Comparison of ENCODE assay signal across 31 mouse cellular contexts in the genomic region with DNA sequence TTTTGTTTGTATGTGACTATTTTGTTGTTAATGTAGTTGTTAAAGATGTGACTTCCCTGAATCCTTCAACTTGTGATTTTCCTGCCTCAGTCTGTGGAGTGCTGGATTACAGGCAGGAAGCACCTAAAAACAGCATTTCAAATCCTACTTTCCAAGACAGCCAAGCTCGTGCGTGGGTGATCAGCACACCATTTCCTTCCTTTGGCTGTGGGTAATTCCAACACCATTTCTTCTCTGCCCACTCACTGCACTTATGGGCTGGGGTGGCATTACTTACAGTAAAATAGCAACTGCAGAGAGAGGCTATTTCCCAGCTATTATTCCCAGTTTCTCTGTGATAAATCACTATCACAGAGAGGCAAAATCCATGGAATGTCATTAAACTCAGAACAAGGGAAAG.
DNase-seq lines count a peak whose midpoint lies in the region; ATAC-seq lines count a peak whose summit lies in the region.
"Had no signal": no experiment of that assay in that cellular context is flagged by ENCODE, and none has a peak within 500 bp of the region (broad histone marks: within the 10 kb centered on the region; RNA-seq: fewer than 3 reads in every experiment).

No protein-coding gene starts in this region.

- no peak overlapping the region for H3K4me3 ChIP-seq in midbrain, embryonic 14.5 days (replicated peaks; ENCODE audit: low read depth, low read length)
- H3K4me3 ChIP-seq: embryonic facial prominence, embryonic 10.5 days; forebrain, embryonic 10.5 days; heart, adult 2 months; heart, embryonic 13.5 days; hindbrain, embryonic 12.5 days; kidney, embryonic 15.5 days; limb, embryonic 12.5 days; liver, embryonic 13.5 days; megakaryocyte, embryonic 14.5 days; myocyte; neural tube, embryonic 13.5 days had no signal

- no peaks in the 10 kb centered on the region for H3K27me3 ChIP-seq in midbrain, embryonic 14.5 days (ENCODE audit: control insufficient read depth, insufficient read depth, low read length)
- H3K27me3 ChIP-seq: heart, embryonic 13.5 days; hindbrain, embryonic 12.5 days; kidney, embryonic 15.5 days; limb, embryonic 12.5 days; liver, embryonic 13.5 days; megakaryocyte, embryonic 14.5 days; neural tube, embryonic 13.5 days had no signal

- DNase-seq in layer of hippocampus, adult 11-12 months (ENCODE audit: low spot score), result peak; percentile 13
- no peak for DNase-seq in layer of hippocampus, postnatal 36 days
- peak; percentile 51 to 78 for DNase-seq in frontal cortex, postnatal 36 days (ENCODE audit: low spot score in 2 of 2)
- peak; percentile 58 to 95 for DNase-seq in left cerebral cortex, postnatal 25 days (ENCODE audit: low spot score in 2 of 2)
- DNase-seq in right cerebral cortex, postnatal 36 days (ENCODE audit: low spot score in 2 of 2), result peak; percentile 52 to 82
- DNase-seq in T-cell, adult 2 months (ENCODE audit: low spot score), result no peak
- no peak for DNase-seq in midbrain, embryonic 14.5 days
- no peak for DNase-seq in lung, postnatal 10 days
- DNase-seq: adrenal gland, postnatal 36 days; cerebellum, adult 11 months; cerebellum, adult 9-11 months; gastrocnemius, postnatal 36 days; heart, adult 2 months; heart, postnatal 14 days; kidney, postnatal 36 days; liver, embryonic 13.5 days; lung, adult 2 months; lung, postnatal 36 days; thymus, postnatal 36 days had no signal

- H3K4me1 ChIP-seq in midbrain, embryonic 14.5 days (ENCODE audit: control insufficient read depth, insufficient read depth, low read length), result no peaks in the 10 kb centered on the region
- H3K4me1 ChIP-seq: embryonic facial prominence, embryonic 10.5 days; forebrain, embryonic 10.5 days; hindbrain, embryonic 12.5 days; kidney, embryonic 15.5 days; limb, embryonic 12.5 days had no signal

- H3K9ac ChIP-seq in midbrain, embryonic 14.5 days (replicated peaks; ENCODE audit: low read length), result no peak overlapping the region
- H3K9ac ChIP-seq: heart, embryonic 13.5 days; hindbrain, embryonic 12.5 days; kidney, embryonic 15.5 days; limb, embryonic 12.5 days; liver, embryonic 13.5 days; neural tube, embryonic 13.5 days had no signal

- no peaks in the 10 kb centered on the region for H3K9me3 ChIP-seq in midbrain, embryonic 14.5 days (ENCODE audit: control insufficient read depth, low read length)
- H3K9me3 ChIP-seq: embryonic facial prominence, embryonic 10.5 days; forebrain, embryonic 10.5 days; heart, embryonic 13.5 days; hindbrain, embryonic 12.5 days; kidney, embryonic 15.5 days; limb, embryonic 12.5 days; liver, embryonic 13.5 days; megakaryocyte, embryonic 14.5 days; neural tube, embryonic 13.5 days had no signal

- no peak for ATAC-seq in midbrain, embryonic 14.5 days (ENCODE audit: low FRiP score, low TSS enrichment)
- ATAC-seq: forebrain, embryonic 16.5 days; intestine, postnatal 0 days; midbrain, embryonic 16.5 days had no signal

- 85% methylated on average over 2 of the region's 2 CpGs for WGBS in midbrain, embryonic 14.5 days

- H3K36me3 ChIP-seq in midbrain, embryonic 14.5 days (ENCODE audit: control insufficient read depth, insufficient read depth, low read length), result no peaks in the 10 kb centered on the region

- intact Hi-C loops in left cerebral cortex, postnatal 25 days (cut with DNase I), result no loop called here

- H3K27ac ChIP-seq in midbrain, embryonic 14.5 days (replicated peaks; ENCODE audit: low read depth, low read length), result no peak overlapping the region; the same call in 1 of the 2 replicates
- H3K27ac ChIP-seq: embryonic facial prominence, embryonic 10.5 days; forebrain, embryonic 10.5 days; heart, adult 2 months; heart, embryonic 13.5 days; hindbrain, embryonic 12.5 days; kidney, embryonic 15.5 days; limb, embryonic 12.5 days; liver, embryonic 13.5 days; neural tube, embryonic 13.5 days had no signal

- H3K4me2 ChIP-seq in midbrain, embryonic 14.5 days (ENCODE audit: low read length), result no peak overlapping the region
- H3K4me2 ChIP-seq: heart, embryonic 13.5 days; hindbrain, embryonic 12.5 days; kidney, embryonic 15.5 days; limb, embryonic 12.5 days; liver, embryonic 13.5 days; neural tube, embryonic 13.5 days had no signal

Comparison
In these comparisons a context has a peak if more than half of its experiments do, and no peak if none do; other contexts are left out.
1. DNase-seq: peak in layer of hippocampus, adult 11-12 months (single experiment), frontal cortex, postnatal 36 days (2 of 2), left cerebral cortex, postnatal 25 days (2 of 2) and right cerebral cortex, postnatal 36 days (2 of 2); none in layer of hippocampus, postnatal 36 days (0 of 2), T-cell, adult 2 months (single experiment), midbrain, embryonic 14.5 days (single experiment) and lung, postnatal 10 days (single experiment).